Mouse (Mus musculus) liver, adult 2 months (tissue): ENCODE measurements around the gene Cuedc2.

Source experiments
- CTCF ChIP-seq: fragments of 200-500 bp; IDR thresholded peaks from 2 replicates; pipeline ENCODE4 v1.5.1; 2011; ENCODE audit warnings: low read depth, low read length, control low read depth
- POLR2A ChIP-seq: fragments of 200-500 bp; IDR thresholded peaks from 2 replicates; pipeline ENCODE4 v1.6.1; 2011; ENCODE audit warnings: low read length, control low read depth; ENCODE audit not compliant: insufficient read depth; ENCODE audit errors: extremely low read depth

GRCm38 (mm10) chr19:46333906-46334305 lies 4.6 kb downstream of the Cuedc2 start:
- TF ChIP-seq CTCF (no peak), POLR2A (no peak)
